Mouse (Mus musculus) ES-Bruce4 (cell line): Measurements from ENCODE around the gene Eif4enif1.

Experiments
- CTCF ChIP-seq: IDR thresholded peaks from one replicate; pipeline ENCODE4 v1.8.1; 2011; ENCODE audit warnings: low read depth, low read length
- EP300 ChIP-seq: IDR thresholded peaks from 2 replicates; pipeline ENCODE4 v1.6.1; 2011; ENCODE audit warnings: low read depth, low read length; ENCODE audit not compliant: insufficient read depth
- POLR2A ChIP-seq: IDR thresholded peaks from one replicate; pipeline ENCODE4 v1.8.1; 2011; ENCODE audit warnings: low read length; ENCODE audit not compliant: insufficient read depth

DNA sequence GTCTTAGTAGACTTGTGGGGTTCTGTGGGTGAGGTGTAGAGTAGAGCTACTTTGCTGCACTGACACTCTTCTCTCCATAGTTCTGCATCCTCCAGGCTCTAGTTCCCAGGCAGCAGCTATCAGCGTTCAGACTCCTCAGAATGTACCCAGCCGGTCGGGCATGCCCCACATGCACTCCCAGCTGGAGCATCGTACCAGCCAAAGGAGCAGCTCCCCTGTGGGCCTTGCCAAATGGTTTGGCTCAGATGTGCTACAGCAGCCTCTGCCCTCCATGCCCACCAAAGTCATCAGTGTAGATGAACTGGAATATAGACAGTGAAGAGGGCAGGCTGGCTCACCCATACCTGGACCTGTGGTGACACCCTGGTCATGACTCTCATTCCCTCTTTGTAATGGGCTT is 41.6 kb downstream of the Eif4enif1 start:
- TF ChIP-seq CTCF, result no peak
- TF ChIP-seq EP300, result no peak
- TF ChIP-seq POLR2A, result no peak
